Mouse (Mus musculus) large intestine, adult 2 months (tissue): ENCODE measurements around the gene Nprl2. TPM values are rescaled to one million over a fixed set of nuclear protein-coding genes. Genes with fewer than 3 reads are reported as not detected.

Experiments
- DNase-seq: peaks from one replicate; pipeline ENCODE4 v3.0.0-alpha.2; 2012; ENCODE audit warnings: low read depth, low spot score
- WGBS: fragments of 180-500 bp; shearing (Covaris S2); methylation state at CpG from one replicate; pipeline ENCODE4 v1.1.7; 2018; 5-methylcytosine and 5-hydroxymethylcytosine counted together
- polyA plus RNA-seq: library from polyadenylated mRNA; depleted of rRNA; stranded (reverse); fragments of >200 nt; gene quantifications from 2 replicates; pipeline ENCODE4 v1.2.3, GENCODE M21; 2012; rRNA removed

Nprl2 gene
- 27.7 and 31.6 TPM in 2 replicates for polyA plus RNA-seq

DNA sequence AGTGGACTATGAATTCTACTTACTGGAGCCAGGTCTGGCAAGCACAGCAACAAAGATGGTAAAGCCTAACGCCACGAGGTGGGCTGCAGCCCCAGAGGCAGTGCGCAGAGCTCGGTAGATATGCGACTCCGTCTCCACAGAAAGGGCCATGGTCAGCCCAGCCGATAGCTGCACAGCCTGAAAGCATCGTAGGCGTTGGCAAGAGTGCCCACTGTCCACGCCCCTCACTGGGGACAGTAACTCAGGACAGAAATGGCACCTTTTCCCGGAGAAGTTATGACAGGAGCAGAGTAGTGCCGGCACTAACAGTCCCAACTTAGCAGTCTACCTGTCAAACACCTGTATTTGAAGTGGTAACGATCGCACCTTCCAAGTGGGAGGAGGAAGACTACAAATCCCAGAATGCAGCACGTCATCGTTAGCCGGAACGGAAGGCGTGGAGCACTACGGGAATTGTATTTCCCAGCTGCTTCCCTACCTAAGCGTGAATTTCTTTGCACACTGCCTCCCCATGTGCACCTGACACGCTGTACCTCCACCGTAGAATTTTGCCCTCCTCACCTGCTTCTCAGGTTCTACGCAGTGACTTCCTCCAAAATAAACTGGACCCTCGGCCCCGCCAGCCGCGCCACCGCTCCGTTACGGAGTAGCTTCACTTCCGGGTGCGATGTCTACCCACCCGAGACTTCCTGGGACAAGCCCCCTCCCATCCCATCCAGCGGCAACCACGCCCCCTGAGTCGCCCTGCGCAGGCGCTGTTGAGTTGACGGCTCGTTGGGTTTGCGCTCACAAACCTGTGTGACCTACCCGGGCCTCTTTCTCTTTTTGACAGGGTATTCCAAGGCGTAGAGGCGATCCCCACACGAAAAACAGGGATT is at the start of gene Nprl2, which contains the start of gene Cyb561d2:
Nprl2 (plus strand) TSS at position 753 of the 878 bp plus-strand sequence.
Cyb561d2 (minus strand) TSS at position 720 of the 878 bp plus-strand sequence.
- under 1% methylated on average over 46 of the region's 46 CpGs for WGBS
- peak; percentile 88 for DNase-seq

DNA sequence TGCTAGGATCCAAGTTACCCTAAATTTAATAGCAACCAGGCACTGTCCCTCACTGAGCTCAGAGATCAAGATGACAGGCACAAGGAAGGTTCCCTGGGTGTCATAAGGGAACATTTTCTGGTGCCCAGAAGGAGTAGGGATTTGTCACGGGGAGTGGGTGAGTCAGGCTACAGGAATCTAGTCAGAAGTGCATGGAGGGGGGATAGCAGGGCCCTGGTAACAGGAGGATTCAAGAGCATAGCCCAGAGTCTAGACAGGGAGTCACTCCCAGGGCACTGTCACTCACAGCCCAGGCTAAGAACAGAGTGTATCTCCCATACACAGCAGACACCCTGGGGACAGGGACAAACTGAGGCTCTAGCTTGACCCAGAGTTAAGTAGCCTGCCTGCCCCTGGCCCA is 48.5 kb upstream of the Nprl2 start:
- 24% methylated on average over 1 of the region's 1 CpGs for WGBS
- DNase-seq, result no peak

DNA sequence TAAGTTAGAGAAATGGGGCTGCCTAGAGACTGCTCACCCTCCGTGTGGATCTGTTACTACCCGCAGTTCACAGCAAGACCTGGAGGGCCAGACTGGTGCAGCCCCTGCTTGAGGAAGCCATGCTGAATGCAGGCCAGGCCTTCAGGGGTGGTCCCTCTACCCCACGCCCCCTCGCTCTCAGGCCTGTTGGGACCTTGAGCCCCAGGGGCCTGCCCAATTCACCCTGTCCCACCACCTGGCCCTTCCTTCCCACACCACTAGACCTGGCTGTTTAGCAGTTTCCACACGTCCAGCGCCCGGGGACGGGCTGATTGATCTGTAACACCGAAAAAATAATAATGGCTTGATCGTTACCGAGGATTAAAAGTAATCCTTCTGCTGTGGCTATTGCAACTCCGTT is 47.8 kb upstream of the Nprl2 start:
- no peak for DNase-seq
- WGBS, result 84% methylated on average over 12 of the region's 12 CpGs

DNA sequence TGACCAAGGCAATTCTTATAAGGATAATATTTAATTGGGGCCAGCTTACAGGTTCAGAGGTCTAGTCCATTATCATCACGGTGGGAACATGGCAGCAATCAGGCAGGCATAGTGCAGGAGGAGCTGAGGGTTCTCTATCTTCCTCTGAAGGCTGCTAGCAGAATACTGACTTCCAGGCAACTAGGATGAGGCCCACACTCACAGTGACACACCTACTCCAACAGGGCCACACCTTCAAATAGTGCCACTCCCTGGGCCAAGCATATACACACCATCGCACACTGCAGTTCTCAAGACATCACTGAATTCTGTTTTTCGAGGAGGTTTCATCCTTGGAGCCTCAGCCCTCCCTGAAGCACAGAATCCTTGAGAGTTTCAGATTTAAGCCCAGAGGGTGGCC is 45.7 kb upstream of the Nprl2 start:
- 40% methylated on average over 3 of the region's 3 CpGs for WGBS
- DNase-seq, result no peak

DNA sequence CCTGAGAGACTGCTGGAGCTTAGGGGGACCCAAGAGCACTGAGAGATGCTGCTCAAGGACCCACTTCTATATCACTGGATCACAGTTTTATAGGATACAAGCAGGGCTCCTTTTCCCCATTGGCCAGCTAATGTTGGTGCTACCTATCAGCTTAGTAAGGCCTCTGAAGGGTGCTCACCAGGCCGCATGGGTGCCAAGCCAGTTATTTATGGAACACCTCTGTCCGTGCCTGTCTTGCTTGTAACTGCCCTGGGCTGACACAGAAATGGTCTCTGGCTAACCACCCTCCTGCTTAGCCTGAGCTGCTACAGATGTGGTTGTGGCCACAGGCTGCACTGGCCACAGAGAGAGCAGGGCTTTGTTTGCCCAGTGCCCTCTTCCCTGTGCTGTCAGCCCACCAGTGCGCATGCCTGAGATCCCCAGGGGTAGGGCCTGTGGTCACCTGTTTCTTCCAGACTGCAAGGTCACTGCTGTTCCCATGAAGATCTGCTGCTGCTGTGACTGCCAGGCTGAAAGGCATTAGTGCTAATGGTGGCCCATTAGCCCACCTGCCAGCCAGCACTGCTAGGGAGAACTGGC is 41.2 kb upstream of the Nprl2 start:
- no peak for DNase-seq
- 77% methylated on average over 3 of the region's 3 CpGs for WGBS

DNA sequence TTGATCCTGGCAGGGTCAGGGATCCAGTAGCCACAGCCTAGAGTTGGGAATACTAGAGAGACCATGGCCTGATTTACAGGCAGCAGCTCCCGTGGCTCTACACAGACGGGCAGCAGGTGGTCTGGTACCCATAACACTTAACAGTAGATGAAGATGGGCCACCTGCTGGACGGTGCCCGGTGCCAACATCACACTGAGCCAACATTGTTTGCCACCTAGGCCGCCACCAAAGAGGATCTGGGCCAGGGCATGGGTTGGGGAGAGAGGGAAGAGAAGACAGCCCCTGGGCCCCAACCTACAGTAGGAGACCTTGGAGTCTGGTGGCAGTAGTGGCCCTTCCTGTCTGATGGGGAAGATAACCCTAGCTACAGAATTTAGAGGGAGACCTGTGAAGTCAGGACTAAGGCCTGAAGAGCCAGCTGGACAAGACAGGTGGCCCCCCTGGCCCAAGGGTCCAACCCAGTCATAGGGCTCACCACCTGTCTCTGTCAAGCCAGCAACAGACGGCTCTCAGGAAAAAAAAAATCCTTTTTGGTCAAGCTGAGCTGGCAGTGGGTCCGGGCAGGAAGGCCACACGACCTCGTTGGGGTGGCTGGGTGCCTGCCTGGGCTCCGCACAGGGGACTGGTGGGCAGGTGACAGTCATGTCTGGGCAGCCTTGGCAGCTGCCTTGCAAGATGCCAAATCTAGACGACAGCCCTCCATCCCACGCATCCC is 39.7 kb upstream of the Nprl2 start:
- DNase-seq, result no peak
- WGBS, result 86% methylated on average over 12 of the region's 12 CpGs

DNA sequence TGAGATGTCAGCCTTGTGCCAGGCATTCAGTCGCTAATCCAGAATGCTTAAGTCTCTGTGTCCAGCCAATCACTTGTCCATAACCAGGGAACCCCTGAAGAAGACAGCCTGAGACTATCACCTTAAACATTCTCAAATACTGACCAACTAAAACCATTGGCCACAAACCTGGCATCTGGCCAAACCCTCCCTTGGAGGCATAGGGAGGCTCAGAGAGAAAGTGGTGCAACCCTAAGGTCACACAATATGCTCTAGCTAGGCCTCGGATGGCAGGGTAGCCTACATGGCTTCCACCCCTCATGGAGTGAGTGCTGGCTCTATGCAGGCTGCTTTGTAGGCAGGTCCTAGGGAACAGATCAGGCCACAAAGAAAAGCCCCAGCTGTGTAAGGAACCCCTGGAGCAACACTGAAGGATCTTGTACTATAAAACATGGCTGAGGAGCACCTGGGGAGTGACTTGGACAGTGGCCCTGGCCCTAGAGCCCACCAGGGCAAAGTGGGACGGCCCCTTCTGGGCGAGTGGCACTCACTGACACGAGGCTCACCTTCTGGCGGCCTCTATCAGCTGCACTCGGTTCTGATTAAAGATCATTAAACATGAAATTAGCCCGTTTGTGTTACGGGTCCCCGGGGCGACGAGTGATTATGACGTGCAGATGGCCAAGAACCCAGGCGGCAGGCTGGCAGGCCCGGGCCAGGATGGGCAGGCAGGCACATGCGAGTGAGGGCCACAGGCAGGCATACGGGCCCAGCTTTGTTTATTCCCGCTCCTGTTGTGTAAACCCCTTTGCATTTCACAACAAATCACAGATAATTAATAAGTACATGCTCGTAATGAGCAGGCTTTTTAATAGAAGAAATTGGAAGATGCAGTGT is 37.1 kb upstream of the Nprl2 start:
- no peak for DNase-seq
- 78% methylated on average over 19 of the region's 19 CpGs for WGBS

DNA sequence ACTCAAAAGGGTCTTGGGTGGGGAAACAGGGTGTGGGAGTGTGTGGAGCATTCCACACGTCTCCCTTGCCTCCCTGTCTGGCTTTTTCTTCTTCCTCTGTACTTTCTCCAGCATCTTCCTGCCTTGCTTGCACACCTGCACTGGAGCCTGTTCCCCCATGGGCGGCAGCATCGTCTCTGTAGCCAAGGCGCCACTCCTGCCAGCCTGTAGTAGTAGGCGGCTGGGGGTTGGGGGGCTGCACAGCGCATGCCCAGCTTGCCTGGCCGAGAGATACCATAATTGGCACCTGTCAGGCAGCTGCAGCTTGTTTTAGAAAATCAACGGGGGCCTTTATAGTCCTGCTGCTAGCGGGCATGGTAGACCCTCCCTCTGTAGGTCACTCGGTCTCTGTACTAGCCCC is 33.8 kb upstream of the Nprl2 start:
- DNase-seq, result no peak
- WGBS, result 37% methylated on average over 10 of the region's 10 CpGs

DNA sequence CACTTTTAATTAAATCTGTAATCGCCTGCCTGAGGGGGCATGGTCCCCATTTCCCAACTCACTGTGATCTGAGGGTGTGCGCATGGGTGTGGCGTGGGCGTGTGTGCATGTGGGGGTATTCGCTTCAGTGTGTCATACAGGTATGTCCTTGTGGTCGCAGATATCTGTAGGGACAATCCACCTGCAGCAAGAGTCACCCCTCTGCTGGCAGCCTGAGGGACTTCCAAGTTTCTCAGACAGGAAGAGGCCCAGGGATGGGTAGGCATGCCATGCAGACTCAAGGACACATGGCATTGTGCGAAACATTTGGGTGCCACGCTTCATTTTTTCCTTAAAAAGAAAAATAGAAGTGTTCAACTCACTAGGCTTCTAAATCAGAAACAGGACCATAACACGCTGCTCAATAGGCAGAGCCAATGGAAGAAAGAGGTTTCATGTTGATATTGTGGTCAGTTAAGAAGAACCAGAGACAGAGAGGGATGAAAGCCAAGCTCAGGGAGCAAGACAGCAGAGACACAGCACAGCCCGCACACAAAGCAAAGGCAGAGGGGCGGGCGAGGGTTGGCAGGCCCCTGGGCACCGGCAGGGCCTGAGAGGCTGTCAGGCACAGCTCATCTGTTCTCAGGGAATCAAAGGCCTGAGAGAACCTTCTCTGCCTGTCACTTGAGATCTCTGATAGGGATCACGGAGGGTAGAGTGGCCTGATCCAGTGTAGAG is 31.5 kb upstream of the Nprl2 start:
- 69% methylated on average over 14 of the region's 14 CpGs for WGBS
- no peak for DNase-seq

DNA sequence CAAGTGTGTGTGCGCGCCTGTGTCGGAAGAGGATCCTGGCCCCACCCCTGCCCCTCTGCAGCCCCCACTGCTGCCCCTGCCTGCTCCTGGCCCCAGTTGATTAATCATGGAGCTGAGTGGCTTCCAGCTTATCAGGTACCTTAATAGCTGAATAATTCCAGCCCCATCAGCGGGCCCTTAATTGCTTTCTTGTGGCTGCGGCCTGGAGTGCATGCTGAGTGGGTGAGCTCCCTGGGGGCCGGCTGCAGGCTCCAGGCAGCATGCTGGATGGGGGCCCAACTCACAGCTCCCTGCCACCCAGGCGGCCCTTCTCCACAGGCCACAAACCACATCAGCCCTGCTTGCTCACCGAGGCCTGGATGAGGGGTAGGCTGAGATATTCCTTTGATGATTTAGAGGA is 30.6 kb upstream of the Nprl2 start:
- no peak for DNase-seq
- 78% methylated on average over 8 of the region's 8 CpGs for WGBS

DNA sequence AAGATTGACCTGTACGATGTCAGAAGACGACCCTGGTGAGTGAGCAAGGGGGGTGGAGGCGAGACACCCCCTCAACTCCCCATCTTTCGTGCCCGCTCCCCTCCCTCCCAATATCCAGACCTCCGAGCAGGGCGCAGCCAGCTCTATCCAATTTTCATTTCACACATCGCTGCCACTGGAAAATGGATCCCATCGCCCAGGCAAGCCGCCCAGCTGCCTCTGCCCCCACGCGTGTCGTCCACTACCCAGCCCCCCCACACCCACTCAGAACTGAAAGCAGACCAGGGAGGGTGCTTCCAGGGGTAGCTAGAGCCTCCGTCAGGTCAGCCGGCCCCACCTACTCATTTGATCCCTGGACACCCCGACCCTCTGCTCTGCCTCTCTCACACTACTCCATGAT is 29.7 kb upstream of the Nprl2 start:
- WGBS, result 78% methylated on average over 16 of the region's 16 CpGs
- no peak for DNase-seq

DNA sequence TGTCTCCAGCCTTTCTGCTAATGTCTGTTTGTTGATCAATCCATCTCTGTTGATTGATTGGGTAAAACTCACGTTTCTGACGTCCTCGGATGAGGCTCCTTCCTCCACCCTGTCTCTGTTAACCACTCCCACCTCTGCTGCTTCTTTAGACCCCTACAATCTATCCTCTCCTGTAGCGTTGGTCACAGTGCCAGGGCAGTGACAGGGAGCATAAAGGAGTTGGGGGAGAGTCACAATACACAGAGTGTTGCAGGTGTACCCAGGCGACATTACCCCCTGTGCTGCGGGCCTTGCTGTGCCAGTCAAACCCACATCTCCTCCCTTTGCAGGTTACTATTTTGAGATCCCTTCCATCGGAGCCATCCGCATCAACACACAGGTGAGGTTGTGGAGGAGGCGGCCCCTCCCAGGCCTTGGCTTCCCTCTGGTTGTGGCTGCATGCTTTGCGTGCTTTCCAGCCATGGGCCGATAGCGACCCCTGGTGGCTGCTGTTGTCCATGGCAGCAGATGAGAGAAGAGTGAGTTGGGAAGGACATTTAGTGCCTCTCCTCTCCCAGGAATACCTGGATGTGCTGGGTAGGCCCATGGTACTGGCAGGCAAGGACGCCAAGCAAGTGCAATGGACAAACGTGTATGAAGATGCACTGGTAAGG is 27.6 kb upstream of the Nprl2 start:
- WGBS, result 20% methylated on average over 14 of the region's 14 CpGs
- peak; percentile 55 for DNase-seq

DNA sequence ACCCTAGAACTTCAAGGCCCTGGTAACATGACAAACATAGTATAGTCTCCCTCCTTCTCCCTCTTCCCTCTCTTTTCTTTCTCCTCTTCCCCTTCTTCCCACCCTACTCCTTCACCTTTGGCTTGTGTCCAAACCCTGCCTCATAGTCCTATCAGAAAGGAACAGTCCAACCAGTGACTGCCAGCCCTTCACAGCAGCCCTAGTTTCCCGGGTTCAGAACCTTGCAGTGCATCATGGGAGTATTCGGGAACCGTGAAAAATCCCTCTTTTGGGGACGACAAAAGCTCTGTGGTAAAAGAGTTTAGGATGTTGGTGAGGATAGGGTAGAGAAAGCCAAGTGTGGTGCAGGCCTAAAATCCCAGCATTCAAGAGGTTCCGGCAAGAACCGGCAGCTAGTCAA is 21.7 kb upstream of the Nprl2 start:
- 74% methylated on average over 6 of the region's 6 CpGs for WGBS
- DNase-seq, result no peak

DNA sequence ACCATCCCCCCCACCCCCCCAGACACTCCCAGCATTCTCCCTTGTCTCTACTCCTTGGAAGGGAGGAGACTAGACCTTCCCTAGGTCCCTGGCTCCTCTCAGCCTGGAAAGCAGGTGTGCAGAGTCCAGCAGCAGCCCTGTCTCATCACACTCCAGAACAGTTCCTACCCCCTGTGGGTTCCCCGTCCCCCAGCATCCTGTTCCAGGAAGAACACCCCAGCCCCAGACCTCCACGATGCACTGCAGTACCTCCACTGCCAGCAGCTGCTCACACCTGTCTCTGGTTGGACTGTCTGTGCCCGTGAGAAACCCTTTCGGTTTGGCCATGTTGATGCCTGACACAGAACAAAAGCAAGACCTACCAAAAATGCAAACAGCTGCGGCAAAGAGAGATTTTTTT is 20.8 kb upstream of the Nprl2 start:
- WGBS, result 51% methylated on average over 5 of the region's 5 CpGs
- DNase-seq, result no peak

DNA sequence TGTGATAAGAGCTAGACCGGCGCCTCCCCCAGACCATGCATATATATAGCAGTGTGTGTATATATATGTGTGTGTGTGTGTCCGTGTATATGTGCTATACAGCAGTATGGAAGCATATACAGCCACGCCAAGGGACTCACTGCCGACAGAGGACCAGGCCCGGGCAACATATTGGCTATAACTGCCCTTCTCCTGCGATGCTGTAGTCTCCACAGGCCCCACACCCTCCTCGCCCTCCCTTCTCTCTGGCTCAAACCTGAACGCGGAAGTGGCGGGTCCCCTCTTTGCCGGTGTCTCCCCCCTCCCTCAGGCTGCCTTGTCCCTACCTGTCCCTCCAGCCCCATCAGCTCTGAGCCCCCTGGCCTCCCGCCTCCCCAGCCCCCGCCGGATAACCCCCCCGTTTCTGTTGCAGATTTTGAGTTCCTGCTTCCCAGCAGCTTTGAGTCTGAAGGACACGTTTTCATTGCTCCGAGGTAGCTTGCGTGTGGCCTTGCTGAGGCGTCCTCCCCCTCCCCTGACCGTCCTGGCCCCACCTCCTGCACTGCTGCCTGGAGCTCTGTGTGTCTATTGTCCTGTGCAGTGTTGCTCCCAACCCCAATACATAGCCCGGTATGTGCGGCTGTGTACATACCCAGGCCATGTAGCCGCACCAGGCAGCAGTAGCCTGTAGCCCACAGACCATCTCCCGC is 20.2 kb upstream of the Nprl2 start:
- WGBS, result 19% methylated on average over 25 of the region's 25 CpGs
- DNase-seq, result no peak

DNA sequence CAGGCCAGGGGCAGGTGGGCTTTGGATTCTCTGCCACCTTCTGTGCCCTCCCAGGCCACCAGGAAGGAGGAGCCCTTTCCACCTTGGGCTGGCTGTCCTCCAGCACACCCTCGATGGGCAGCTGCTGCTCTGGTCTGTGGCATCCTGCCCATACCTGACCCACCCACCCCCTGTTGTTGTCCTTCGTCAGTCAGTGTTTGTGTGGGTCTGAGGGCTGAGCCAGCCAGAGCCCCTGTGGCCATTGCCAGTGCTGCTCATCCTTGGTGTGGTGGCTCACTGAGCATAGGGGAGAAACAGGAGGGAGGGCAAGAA is 19.7 kb upstream of the Nprl2 start:
- DNase-seq, result no peak
- WGBS, result 21% methylated on average over 2 of the region's 2 CpGs

DNA sequence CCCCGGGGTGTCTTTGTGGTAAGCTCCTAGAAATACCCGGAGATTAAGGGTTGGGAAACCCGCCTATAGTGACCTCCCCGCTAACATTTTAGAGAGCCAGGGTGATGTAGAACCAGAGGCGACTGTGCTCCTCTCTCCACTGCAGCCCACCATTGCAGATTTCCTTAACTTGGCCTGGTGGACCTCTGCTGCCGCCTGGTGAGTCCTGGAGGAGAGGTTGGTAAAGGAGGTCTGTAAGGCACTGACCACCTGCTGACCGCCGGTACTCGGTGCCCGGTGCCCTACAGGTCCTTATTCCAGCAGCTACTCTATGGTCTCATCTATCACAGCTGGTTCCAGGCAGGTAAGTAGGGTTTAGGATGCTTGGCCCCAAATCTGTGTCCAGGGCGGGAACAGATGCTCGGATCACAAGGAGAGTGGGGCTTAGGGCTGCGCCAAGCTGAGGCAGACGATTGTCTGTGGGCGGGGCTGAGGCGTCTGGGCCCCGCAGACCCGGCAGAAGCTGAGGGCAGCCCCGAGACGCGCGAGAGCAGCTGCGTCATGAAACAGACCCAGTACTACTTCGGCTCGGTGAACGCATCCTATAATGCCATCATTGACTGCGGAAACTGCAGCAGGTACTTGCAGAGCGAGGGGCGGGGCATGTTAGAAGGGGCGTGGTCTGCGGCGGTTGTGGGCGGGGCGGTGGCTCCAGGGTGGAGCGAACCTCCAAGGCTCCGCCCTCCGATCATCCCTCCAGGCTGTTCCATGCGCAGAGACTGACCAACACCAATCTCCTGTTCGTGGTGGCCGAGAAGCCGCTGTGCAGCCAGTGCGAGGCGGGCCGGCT is 15.6 kb upstream of the Nprl2 start:
- WGBS, result 11% methylated on average over 44 of the region's 44 CpGs
- no peak for DNase-seq
